Mouse (Mus musculus): ENCODE data around the gene Upf2.
"Not testable (repeated sequence)": the region's sequence is repeated elsewhere in the genome, so short reads cannot be mapped to it uniquely, and the experiment has no call there.

Gene Upf2

GRCm38 (mm10) chr2:5948964-5949363 lies 2.3 kb upstream of the Upf2 start:
- in situ Hi-C loops (cut with MboI, MseI), result no loop called here

DNA sequence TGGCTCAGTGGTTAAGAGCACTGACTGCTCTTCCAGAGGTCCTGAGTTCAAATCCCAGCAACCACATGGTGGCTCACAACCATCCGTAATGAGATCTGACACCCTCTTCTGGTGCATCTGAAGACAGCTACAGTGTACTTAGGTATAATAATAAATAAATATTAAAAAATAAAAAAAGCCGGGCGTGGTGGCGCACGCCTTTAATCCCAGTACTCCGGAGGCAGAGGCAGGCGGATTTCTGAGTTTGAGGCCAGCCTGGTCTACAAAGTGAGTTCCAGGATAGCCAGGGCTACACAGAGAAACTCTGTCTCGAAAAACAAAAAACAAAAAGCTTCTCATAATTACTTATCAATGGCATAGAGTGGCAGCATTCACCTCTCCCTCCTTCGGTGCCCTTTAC lies 1.4 kb upstream of the Upf2 start:
- in situ Hi-C loops (cut with MboI, MseI), result loop anchor here (10.0 kb wide), 2 partner anchors 405 to 765 kb away; no protein-coding TSS in a partner anchor

DNA sequence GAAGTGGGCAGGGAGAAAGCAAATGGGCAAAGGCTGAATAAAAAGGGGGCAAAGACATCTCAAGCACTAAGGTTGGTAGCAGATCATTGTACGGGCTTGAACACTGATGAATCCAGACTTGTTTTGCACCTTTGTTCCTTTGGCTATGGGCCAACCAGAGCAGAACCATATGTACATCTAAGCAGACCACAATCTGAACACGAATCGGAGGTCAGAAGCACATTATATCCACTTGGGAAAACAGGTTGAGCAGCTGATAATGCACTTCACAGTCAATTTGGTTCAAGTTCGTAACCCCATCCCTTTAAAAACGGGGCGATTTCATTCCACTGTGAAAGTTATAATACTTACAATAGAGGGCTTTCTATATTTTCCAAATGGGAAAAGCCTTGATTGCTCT lies 964 bp upstream of the Upf2 start:
- in situ Hi-C loops (cut with MboI, MseI), result loop anchor here (10.0 kb wide), 2 partner anchors 404 to 764 kb away; no protein-coding TSS in a partner anchor

DNA sequence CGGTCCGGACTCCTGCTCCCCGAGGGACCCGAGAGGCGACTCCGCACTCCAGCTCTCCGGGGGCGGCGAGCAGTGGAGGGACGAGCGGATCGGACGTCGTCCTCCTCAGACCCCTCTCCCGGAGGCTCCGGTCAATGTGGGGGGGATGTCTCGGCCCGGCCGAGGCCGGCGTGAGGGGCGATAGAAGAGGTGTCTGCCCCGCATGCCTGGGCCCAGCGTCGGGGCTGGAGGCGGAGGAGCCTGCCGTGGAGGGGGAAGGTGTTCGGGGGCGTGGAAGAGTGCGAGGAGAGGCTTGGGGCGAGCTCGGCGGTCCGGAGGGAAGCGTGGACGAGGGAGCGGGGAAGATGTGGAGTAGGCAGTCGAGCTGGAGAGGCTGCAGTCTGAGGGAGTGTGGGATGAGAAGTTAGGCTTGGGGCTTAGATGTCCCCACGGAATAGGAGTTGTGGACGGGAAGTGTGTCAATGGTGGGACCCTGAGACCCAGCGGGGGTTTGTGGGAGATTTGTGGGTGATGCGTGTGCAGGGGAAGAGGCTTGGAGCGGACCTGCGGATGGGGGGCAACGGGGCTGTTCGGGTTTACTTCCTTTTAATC lies 447 bp downstream of the Upf2 start:
- in situ Hi-C loops (cut with MboI, MseI), result loop anchor here (10.0 kb wide), 2 partner anchors 403 to 763 kb away; no protein-coding TSS in a partner anchor

DNA sequence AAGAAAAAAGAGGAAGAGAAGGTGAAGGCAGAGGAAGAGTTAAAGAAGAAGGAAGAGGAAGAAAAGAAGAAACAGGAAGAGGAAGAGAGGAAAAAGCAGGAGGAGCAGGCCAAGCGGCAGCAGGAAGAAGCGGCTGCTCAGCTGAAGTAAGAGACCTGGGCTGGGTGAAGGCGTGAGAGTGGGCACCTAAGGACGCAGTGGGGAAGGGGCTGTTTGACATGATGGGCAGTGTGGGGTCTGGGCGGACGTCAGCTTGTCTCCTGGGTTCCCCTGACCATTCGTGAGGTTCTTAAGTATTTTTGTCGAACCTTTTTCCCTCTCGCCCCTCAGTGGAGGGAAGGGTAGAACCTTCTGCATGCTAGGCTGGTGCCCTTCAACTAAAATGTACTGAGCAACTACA lies 6.4 kb downstream of the Upf2 start:
- in situ Hi-C loops (cut with MboI, MseI), result loop anchor here (10.0 kb wide), 2 partner anchors 397 to 757 kb away; no protein-coding TSS in a partner anchor

GRCm38 (mm10) chr2:5962265-5962664 lies 11.0 kb downstream of the Upf2 start:
- in situ Hi-C loops (cut with MboI, MseI), result no loop called here

DNA sequence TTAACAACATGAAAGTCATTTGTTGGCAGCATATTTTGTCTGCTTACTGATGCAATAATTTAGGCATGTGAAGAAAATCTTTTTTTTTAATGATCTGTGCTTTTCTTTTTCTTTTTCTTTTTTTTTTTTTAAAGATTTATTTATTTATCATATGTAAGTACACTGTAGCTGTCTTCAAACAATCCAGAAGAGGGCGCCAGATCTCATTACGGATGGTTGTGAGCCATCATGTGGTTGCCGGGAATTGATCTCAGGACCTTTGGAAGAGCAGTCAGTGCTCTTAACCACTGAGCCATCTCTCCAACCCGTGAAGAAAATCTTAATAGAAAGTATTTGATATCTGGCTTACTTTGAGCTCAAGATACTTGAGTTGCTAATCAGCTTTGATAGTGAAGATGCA lies 12.5 kb downstream of the Upf2 start:
- in situ Hi-C loops (cut with MboI, MseI), result not testable (repeated sequence)

GRCm38 (mm10) chr2:5965972-5966371 lies 14.7 kb downstream of the Upf2 start:
- in situ Hi-C loops (cut with MboI, MseI), result no loop called here

DNA sequence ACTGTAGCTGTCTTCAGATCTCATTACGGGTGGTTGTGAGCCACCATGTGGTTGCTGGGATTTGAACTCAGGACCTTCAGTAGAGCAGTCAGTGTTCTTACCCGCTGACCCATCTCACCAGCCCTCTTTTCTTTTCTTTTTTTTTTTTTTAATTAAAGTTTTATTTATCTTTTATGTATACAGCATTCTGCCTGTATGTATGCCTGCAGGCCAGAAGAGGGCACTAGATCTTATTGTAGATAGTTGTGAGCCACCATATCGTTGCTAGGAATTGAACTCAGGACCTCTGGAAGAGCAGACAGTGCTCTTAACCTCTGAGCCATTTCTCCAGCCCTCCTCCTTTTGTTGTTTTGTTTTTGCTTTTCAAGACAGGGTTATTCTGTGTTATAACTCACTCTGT lies 19.4 kb downstream of the Upf2 start:
- in situ Hi-C loops (cut with MboI, MseI), result not testable (repeated sequence)

GRCm38 (mm10) chr2:5977532-5977931 lies 26.3 kb downstream of the Upf2 start:
- in situ Hi-C loops (cut with MboI, MseI), result no loop called here

GRCm38 (mm10) chr2:5995538-5995937 lies 44.3 kb downstream of the Upf2 start:
- in situ Hi-C loops (cut with MboI, MseI), result loop anchor here (5.0 kb wide), 1 partner anchor 172 kb away; no protein-coding TSS in a partner anchor

DNA sequence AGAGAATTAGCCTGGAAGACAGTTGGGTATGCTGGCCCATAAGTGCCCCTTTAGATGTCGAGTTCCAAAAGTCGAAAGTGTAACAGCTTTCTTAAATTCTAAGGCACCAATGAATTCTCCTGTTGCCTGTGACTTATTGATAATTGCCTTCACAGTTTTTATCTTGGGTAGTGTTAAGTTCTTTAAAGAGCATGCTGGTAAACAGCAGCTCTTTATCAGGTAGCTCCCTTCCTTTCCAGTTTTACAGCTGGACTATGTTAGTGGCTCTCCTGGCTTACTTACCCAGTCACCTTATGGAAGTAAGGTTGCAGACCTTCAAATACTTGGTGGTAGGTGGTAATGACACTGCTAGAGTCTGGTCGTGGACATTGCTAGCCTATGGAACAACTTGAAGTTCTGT lies 52.7 kb downstream of the Upf2 start:
- in situ Hi-C loops (cut with MboI, MseI), result no loop called here

GRCm38 (mm10) chr2:6014532-6014931 lies 63.3 kb downstream of the Upf2 start:
- in situ Hi-C loops (cut with MboI, MseI), result no loop called here

DNA sequence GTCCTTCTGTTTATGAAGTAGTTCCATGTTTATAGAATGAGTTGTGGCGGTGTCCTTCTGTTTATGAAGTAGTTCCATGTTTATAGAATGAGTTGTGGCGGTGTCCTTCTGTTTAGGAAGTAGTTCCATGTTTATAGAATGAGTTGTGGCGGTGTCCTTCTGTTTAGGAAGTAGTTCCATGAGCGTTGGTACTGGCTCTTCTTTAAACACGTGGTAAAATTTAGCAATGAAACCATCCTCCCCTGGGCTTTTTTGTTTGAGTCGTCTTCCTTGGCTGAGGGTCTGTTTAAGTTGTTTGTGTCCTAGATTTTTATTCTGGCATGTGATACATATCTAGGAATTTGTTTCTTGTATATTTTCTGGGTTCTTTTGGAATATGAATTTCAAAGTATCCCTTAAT lies 63.9 kb downstream of the Upf2 start:
- in situ Hi-C loops (cut with MboI, MseI), result not testable (repeated sequence)

GRCm38 (mm10) chr2:6020570-6020969 lies 69.3 kb downstream of the Upf2 start:
- in situ Hi-C loops (cut with MboI, MseI), result no loop called here

DNA sequence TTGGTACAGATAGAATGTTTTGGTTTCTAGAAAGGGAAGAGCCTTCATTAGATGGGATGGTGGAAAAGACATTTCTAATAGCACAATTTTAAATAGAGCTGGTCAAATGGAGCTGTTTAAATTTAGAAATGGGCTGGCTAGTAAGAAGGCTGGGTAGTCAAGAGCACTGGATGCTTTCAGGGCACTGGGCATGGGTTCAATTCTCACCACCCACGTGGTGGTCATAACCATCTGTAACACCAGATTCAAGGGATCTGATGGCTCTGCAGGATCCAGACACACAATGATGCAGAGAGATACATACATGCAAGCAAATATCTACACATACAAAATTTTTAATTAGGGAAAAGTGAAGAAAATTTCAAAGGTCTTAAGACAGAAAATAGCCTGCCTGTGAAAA lies 91.4 kb downstream of the Upf2 start:
- in situ Hi-C loops (cut with MboI, MseI), result no loop called here

DNA sequence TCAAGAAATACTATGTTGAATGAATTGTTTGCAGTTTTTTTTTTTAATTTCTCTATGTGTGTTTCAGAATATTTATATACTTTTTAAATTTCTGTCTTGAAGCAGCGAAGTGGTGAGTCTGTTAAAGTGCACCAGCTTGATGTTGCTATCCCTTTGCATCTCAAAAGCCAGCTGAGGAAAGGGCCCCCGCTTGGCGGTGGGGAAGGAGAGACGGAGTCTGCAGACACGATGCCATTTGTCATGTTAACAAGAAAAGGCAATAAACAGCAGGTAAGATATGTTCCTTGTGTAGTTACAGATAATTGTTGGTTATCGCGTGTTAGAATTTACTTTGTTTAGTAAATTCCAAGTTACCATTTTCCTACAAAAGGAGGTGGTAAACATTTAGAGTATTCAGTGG lies 95.5 kb downstream of the Upf2 start:
- in situ Hi-C loops (cut with MboI, MseI), result no loop called here

GRCm38 (mm10) chr2:6048570-6048969 lies 97.3 kb downstream of the Upf2 start:
- in situ Hi-C loops (cut with MboI, MseI), result no loop called here

DNA sequence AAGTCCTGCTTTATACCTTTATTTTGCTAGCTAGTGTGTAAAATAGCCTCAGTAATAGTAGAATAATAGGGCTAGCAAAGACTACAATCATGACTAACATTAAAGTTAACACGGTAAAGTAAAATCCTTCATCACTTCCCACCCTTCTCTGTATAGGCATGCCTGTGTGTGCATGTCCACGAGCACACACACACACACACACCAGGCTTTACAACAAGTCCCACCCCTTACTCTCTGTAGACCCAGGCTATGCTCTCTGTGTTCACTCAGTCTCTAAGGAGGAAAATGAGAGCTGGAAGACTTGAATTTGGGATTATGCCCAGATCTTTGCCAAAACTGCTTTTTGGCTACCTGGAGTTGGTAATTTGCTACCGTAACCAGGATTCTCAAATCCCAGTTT lies 97.7 kb downstream of the Upf2 start:
- in situ Hi-C loops (cut with MboI, MseI), result no loop called here

DNA sequence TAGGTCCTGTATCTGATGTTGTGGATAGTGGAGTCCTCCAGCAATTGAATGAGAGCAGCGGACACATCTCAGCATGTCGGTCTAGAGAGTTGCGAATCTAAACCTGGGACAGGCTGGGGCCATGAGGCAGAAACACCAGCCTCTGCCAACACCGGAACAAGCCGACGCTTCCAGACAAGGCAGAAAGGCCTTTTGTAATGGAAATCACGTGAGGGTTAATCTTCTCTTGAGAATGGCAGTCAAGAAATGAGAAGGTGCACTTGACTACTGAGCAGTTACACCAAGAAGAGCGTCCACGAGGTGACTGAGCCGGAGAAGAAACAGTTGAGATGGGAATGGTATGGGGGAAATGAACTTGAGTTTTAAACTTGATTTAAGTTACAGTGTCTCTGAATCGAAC lies 104.2 kb downstream of the Upf2 start:
- in situ Hi-C loops (cut with MboI, MseI), result loop anchor here (5.0 kb wide), 1 partner anchor 102 kb away; no protein-coding TSS in a partner anchor

DNA sequence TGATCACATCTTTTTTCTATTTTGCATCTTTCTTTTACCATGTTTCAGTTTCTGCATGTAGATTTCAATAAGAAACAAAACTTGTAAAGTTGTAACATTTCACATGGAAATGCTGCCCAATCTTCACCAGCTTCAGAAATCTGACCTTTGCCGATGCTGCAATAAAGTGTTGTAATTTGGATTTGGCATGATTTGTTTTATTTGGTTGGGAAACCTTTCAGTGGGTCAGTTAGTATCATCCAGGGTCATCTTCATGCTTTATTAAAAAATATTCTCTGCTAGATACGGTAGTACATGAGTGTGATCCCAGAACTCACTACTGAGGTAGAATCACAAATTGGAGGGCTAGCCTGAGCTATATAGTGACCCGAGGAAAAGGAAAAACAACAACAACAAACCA lies 105.2 kb downstream of the Upf2 start:
- in situ Hi-C loops (cut with MboI, MseI), result loop anchor here (5.0 kb wide), 1 partner anchor 101 kb away; no protein-coding TSS in a partner anchor

DNA sequence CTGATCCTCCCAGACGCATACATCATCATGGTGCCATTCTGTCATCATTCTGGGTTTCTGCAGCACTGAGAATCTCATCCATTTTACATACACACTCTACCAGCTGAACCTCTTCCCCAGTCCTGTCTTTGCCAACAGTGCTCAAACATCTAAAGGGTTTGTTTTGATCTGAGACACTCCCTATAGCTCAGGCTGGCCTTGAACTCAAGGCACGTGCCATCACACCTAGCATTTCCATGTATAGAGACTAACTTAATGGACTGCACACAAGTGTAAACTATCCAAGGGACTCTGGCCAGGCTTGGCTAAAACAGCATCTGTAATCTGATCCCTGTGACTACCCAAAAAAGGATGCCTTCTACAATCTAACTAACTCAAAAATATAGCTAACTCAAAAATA lies 108.0 kb downstream of the Upf2 start:
- in situ Hi-C loops (cut with MboI, MseI), result loop anchor here (5.0 kb wide), 1 partner anchor 98 kb away; no protein-coding TSS in a partner anchor

DNA sequence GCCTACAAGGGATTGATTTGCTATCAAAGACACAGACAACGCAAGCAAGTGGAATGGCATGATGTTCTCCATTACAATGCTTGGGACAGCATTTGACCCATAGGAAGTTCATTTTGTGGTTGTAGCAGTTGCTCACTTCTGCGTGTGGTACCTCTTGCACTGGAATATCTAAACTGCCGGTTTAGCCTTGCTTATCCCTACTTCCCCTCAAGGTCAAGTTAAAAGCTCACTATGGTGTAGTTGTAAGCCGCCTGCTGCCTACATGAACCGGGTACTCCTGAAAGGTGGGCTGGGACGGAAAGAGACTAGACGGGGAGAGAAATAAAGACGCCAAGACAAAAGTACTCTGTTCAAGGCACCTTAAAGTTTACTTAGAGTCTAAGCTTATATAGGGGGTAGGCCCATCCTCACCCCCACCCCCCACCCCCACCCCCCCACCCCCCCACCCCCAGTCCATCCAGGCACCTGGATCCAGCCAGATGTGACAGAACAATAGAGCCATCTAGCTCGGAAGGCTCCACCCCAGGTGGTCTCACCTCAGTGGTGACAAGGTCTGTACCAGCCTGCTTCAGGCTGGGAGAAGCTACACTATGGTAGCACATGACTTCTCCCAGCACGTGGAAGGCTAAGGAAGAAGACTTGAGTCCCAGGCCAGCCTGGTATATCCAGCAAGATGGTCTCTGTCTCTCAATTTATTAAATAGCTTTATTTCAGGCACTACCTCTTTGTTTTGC lies 109.0 kb downstream of the Upf2 start:
- in situ Hi-C loops (cut with MboI, MseI), result no loop called here

Data from regulatory T cell (primary cell).